In genomic region chr19:45254806-45255205, GRCm38 (mm10) we compare ENCODE assay signal across 12 mouse cellular contexts.
"Had no signal": no experiment of that assay in that cellular context is flagged by ENCODE, and none has a peak within 500 bp of the region (broad histone marks: within the 10 kb centered on the region; RNA-seq: fewer than 3 reads in every experiment).

No protein-coding gene starts in this region.

- DNase-seq: left cerebral cortex, postnatal 4 days; liver; liver, embryonic 13.5 days; liver, postnatal 0 days; lung, adult 18-20 months; lung, adult 2 months; lung, embryonic 14.5 days; lung, postnatal 10 days; lung, postnatal 14 days; lung, postnatal 36 days; lung, postnatal 4 days; midbrain, embryonic 14.5 days had no signal
